Mouse (Mus musculus): ENCODE measurements around the gene Mrpl39. TPM values are rescaled to one million over a fixed set of nuclear protein-coding genes. Genes with fewer than 3 reads are reported as not detected.

Gene Mrpl39
- total RNA-seq (2014; fragmentation: Nextera tagmentation), result 19.1 and 30.1 TPM in 2 replicates
- 56.0 and 63.8 TPM in 2 replicates for total RNA-seq (2017)

DNA sequence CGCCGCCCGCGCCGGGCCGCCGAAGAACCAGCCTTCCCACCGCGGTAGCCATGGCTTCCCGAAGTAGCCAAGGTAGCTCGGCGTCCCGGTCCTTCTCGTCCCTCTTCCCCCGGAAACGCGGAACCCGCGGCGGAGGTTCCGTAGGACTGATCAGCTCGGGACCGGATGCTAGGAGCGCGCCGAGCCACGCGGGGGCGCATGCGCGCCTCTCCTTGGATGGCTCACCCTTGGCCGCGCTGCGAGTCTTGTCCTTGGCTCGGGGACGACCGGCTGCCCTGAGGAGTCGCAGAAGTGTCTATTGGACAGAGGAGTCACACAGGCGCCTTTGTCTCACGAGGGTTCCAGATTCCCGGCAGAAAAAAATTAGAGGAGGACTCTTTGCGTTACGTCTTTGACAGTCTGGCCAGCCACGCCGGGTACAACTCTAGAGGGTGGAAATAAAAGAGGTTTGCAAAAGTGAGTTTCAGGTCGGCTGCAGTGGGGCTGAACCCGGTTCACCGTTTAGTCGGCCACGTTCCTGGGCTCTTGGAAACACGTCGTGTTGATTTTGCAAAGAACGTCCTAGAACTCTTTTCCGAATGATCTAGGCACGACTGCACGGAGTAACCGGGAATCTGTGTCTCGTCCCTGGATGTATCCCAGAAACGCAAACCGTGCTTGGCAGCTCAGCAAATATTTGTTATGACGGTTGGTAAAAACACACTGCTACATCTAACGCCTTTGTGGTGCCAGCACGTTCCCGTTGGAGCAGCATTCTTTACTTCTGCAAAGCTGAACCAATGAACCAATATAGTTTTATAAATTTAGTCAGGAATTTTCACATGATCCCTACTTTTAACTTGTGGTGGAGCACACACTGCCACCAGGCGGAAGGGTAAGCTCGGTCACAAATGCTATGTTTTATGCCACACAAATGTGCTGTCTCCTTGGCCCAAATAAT, at the start of gene Mrpl39:
Gene Mrpl39 (minus strand): TSS at position 577 of the 940 bp plus-strand sequence.
- ATAC-seq (replicated peaks; ENCODE audit: poor library complexity, severe bottlenecking), result peak; percentile 96

DNA sequence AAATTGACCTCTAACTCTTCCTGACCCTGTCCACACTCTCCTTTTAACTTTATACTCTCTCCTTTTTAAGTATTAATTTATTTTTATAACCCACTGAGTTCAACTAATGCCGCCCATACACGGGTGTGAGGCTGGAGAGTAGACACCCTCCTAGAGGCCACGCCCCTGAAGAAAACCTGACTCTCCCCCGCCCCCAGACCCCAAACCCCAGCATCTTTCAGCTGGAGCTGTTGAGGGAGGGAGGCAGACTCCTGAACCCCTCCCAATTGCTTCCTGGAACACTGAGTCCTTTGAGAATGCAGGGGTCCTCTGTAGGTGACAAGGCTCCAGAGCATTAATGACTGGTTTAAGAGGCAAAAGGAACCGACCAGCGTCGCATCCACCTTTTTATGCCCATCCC, 49.4 kb upstream of the Mrpl39 start:
- ATAC-seq (replicated peaks; ENCODE audit: poor library complexity, severe bottlenecking), result no peak

DNA sequence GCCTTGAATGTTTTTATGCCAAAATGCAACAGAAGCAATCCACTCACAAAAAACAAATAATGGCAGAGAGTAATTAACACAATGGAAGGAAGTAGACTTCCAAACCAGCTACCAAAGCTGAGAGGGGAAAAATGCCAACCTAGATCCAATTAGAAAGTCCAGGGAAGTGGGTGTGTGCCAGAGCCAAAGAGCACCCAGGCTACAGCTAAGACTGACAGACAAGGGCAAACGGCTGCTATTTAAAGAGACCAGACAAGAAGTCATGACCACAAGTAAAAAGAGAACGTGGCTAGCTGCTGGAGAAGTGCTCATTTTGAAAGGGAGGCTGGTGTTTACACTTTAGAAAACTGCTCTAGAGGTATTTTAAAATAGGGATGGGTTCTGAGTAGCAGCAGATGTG, 47.7 kb upstream of the Mrpl39 start:
- no peak for ATAC-seq (replicated peaks; ENCODE audit: poor library complexity, severe bottlenecking)

DNA sequence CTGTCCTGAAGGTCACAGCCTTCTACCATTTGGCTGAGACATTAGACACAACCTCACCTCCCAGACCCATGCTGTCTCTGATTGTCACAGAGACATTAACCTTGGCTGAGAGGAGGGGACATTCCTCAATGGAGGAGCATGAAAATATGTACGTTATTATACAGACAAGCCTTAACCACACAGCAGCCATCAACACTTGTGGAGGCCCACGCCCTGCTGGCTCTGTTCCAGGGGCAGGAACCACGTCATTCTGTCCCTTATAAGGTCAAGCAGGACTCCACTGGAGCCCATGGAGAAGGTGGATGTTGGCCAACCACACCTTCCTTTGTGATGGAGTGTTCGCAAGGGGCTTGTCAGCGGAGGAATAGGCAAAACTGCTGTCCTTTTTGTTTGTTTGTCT, 44.2 kb upstream of the Mrpl39 start:
- ATAC-seq (replicated peaks; ENCODE audit: poor library complexity, severe bottlenecking), result no peak

DNA sequence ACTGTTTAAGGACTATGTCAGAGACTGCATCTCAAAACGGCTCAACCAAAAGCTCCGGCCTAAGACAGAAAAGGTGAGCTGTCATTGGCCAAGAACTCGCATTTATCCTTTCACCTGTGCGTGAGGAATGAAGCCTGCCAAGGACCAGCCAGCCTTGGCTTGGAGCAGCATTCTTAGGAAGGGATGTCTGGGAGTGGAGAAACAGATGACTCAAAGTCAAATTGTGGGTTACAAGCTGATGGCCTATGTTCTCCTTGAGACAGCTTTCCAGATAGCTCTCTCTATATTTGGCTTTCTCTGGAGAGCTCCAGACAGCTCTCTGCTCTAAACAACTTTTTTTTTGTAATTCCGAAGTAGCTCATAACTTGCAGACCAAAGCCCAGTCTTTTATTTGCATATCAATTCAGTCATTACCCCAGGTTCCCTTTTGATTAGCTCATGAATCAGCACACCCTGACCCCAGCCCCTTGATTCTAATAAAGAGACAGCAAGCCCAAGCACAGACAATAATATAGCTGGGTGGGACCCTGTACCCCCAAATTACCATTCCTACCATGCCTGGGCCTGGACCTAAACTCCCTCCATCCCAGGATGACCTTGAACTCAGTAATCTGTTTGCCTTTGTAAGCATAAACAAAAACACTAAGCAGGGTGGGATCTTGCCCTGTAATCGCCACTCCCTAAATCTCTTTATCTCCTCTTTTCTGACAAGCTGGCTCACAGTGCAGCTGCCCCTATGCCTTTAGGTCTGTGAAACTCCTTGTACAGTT, 43.5 kb upstream of the Mrpl39 start:
- no peak for ATAC-seq (replicated peaks; ENCODE audit: poor library complexity, severe bottlenecking)

DNA sequence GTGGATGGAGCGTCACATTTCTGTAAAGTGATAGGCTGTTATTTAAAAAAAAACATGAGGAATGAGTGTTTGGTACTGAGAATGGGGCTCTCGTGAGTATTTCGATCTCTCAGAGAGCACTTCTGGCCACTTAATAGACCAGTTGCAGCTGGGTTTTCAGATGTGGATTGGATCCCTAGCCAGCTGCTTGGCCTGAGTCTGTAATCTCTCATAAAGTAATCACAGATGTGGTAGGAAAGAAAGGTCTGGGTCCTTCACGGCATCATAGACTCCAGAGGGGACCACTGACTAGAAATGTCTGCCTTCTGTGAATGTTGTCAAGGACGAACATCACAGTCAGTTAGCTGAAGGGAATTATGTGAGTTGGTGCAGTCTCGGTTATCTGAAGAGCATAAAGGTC, 42.9 kb upstream of the Mrpl39 start:
- no peak for ATAC-seq (replicated peaks; ENCODE audit: poor library complexity, severe bottlenecking)

DNA sequence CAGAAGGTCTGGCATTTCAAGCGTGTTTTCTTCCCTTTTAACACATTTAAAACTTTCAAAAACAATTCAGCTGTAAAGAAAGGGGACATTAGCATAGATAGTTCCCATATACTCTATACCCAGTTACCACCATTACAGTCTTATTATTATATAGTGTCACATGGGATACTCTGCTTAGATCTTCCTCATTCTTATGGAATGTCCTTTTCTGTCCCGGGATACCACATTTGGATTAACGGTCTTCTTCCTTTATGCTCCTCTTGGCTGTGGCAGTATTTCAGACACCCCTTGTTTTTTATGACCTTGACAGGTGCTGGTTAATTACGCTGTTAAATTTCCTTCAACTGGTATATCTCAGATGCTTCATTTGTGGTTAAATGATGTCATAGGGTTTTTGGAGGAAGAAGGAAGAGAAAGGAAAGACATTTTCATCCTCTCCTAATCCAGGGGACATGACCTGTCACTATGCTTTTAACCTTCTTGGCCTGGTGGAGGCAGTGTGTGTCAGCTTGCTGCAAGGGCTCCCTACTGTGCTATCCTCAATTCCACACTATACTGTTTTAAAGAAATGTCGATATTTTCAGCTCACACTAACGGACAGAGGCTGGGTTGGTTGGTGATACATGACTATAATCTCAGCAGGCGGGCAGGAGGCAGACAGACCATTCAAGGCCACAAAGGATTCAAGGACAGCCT, 40.7 kb upstream of the Mrpl39 start:
- 0 out of 2 replicates have a peak, but pooled peaks have one; percentile 13 for ATAC-seq (replicated peaks; ENCODE audit: poor library complexity, severe bottlenecking)

DNA sequence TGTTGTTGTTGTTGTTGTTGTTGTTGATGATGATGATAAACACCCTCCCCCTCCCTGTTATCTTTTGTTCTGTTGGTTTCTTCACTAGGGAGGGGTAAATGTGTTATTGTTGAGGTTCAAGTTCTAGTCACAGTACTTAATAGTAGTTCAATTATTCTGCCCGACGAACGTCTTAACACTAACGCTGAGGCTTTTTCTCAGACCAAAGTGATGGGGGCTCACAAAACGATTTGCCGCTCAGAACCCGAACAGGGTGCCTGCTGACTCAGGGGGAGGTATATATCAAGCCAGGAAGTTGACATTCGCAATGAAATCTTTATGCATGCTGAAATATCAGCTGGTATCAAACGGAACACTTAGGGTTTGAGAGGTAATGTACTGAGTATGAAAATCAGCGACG, 39.8 kb upstream of the Mrpl39 start:
- ATAC-seq (replicated peaks; ENCODE audit: poor library complexity, severe bottlenecking), result no peak

DNA sequence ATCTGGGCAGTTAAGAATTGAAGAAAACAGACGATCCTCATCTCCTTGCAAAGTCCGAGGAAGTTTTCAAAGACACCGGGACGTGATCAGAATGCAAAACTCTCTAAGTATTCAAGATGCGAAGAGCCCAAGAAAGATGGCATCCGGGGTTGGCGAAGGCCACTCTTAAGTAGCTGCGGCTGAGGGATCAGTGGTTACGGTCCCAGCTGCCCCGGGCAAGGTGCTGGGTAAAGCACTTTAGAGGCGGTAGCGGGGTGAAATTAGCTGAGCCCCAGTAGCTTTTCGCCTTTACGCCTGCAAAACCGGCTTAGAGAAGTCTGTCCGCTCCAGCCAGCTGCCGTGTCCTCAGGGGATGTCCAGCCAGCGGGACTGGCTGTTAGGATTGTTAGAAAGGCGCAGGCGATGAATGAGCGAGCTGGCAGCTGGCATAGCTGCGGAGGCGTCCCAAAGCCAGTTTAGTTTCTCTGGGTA, 39.3 kb upstream of the Mrpl39 start:
- peak; percentile 28; the same call in 1 of the 2 replicates for ATAC-seq (replicated peaks; ENCODE audit: poor library complexity, severe bottlenecking)

DNA sequence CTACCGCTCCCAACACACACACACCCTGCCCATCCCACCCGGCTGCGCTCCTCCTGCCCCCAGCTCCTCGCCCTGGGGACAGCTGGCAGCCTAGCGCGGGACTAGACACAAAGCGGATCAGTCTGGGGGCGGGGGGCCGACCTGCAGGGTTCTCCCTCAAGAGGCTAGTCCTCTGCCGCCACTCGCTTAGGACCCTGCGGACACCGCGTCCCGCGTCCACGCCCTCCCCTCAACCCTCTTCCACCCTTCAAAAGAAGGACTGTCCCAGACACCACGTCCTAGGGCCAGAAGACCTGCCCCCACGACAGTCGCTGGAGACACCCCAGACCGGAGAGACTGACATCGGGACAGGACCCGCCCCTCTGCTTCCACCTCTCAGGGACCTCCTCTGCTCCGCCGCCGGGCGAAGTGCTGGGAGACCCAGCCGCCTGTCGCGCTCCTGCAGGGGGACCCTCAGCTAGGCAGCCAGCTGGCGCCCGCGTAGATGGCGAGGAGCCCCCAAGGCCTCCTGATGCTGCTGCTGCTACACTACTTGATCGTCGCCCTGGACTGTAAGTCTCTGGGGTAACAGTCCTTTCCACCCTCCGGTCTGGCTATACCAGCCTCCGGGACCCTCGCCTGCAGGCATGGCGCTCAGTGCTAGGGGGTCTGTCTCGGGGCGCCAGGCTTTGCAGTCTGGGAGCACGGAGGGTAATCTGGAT, 38.6 kb upstream of the Mrpl39 start, which contains the start of gene Jam2:
Gene Jam2 (plus strand): TSS at position 121 of the 701 bp plus-strand sequence.
- peak; percentile 77 for ATAC-seq (replicated peaks; ENCODE audit: poor library complexity, severe bottlenecking)

DNA sequence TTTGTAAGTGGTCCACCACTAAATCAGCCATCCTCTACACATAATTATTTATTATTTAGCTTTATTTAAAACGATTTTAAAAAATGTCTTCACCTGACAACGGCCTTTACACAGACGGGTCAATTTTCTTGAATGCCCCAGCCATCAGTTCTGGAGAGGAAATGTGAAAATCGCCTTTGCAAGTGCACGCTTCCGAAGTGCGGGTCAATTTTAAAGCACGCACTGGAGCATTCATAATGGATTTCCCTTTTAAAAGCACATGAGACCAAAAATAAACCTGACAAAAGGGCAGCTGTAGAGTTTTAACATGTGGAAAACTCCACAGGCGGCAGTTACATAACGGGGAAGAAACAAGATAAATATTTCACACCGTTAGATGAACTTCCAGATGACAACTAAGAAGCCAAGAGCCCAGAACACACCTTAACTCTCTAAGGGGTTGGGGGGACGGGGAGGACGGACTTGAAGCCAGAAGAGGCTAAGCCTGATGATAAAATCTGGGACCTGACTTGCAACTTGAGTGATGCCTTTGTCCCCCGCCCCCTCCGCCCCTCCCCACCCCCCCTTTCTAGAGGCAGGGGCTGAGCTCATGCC, 37.8 kb upstream of the Mrpl39 start:
- ATAC-seq (replicated peaks; ENCODE audit: poor library complexity, severe bottlenecking), result no peak

DNA sequence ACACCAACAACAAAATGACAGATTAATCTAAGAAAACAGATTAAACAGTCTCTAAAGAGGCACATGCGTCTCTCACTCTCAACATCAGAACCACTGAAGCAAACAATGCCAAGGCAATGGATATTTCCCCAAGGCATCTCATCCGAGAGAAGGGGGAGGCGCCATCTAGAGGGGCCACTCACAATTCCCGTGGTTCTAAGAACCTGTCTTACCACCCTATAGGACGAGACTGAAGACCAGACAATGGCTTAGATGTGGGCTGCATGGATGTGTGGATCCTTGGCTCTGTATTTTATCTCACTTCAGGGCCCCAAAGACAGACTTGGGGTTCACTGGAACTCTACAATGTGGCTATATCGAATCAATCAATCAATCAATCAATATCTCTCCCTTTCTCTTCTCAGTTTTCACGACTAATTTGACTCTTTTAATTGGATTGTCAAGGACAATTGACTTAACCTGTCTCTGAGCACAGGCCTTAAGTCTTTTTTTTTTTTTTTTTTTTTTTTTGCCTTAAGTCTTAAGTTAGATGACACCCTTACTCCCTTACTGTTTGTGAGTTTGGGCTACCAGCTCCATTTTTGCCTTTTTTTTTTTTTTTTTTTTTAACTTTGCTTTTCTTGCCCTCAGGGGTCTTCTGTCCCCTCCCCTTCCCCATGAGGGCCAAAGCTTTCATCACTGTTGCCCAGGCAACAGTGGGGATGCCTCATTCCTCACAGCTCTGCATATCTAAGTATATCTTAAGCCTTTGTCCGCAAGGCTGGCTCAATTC, 37.1 kb upstream of the Mrpl39 start:
- no peak for ATAC-seq (replicated peaks; ENCODE audit: poor library complexity, severe bottlenecking)

DNA sequence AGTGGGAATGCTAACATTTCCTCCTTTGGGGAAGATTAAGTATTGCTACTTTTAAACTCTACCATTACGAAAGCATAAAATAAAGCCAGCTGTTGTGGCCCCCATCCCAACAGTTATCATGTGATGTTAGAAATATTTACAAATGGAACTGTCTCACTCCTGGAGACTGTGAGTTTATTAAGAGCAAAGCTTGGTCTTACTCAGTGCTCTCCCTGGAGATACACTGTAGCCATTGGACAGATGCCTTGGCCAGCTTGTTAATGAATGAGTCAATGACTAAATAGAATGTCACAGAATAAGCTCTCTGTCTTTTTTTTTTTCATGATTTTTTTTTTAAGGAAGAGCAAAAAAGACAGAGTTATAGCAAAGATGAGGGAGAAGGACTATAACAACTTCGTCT, 35.9 kb upstream of the Mrpl39 start:
- no peak for ATAC-seq (replicated peaks; ENCODE audit: poor library complexity, severe bottlenecking)

DNA sequence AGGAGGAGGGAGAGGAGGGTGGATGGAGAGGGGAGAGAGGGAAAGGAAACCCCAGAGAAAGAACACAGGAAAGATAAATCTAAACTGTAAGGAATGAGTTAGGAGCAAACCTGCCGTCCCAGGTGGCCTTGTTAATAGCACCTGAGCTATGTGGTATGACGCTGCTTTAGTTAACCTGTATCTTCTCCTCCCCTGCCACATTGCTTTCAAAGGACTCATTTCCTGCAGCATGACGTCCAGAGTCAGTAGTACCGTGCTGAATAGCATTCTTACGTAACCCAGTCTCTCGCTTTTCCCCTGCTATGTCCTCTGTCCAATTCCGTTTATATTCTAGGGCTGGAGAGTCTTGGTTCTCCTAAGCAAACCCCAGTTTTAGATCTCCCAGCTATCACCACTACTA, 35.3 kb upstream of the Mrpl39 start:
- no peak for ATAC-seq (replicated peaks; ENCODE audit: poor library complexity, severe bottlenecking)

DNA sequence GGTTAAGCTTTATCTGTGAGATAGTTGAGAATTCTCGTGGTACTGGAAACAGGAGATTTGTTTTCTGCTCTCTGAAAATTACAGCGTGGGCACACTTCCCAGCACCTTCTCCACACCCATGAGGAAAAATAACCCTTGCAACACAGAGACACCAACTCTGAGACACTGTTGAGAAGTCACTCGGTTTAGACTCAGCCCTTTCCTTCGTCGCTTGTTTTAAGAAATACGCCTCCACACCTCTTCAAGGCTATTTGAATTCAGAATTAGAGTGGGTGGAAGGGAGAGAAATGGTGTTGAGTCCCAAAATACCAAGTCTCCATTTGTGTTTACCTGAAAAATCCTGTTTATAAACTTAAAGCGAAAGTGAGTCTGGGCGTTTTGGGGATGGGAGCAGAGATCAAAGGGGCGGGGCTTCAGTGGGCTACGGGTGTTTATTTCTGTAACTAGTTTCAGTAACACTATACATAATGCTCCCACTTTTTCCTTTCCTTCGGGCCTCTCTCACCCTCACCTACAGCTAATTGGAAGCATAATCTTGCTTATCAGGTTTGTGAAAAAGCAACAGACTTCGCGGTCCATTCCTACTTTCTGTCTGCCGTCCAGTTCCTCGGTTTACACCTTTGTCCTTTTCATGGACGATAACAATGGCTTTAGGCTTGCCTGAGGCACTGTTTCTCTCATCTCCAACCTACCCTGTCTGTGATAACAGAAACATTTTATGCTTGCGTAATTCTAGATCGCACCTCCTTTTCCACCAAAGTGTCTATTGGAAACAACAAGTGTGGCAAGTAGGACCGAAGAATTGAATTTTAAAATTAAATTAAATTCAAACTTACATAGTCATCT, 34.3 kb upstream of the Mrpl39 start:
- ATAC-seq (replicated peaks; ENCODE audit: poor library complexity, severe bottlenecking), result no peak

DNA sequence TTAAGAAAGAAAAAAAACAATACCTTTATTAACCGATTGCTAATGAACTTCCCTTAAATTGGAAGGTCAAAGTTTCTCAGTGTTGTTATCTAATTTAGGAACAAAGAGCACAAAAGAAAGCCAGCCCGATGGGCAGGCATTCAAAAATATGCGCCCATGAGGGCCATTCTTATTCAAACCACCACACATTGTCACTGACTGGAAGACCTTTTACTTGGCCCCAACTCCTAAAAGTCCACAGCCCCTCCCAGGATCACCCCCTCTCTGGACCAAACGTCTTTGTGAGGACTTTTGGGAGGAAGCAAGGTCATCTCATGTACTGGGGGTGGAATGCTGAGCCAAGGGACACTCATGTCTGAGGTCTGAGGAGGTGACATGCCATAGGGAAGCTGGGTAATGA, 33.6 kb upstream of the Mrpl39 start:
- ATAC-seq (replicated peaks; ENCODE audit: poor library complexity, severe bottlenecking), result no peak

DNA sequence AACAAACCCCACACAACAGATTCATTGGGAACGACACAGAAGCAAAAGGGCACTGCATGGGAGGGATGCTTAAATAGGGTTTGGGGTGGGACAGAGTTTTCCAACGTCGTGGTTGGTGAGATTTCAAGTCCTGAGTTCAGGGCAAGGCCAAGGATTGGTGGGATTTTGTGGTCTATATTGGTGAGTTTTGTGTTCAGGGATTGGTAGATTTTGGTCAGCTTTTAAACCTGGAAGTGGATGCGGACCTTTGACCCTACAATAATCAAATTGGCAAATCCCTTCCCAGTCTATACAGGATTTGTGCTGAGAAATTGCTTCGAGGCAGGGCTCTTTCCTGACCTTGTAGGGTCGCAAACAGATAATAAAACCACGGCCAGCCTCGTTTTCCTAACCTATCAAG, 32.4 kb upstream of the Mrpl39 start:
- no peak for ATAC-seq (replicated peaks; ENCODE audit: poor library complexity, severe bottlenecking)
